Mouse (Mus musculus) embryonic facial prominence, embryonic 11.5 days (tissue): ENCODE measurements at regions not wholly inside any gene's neighbourhood (a gene's known extent, or its start where the extent isn't known, plus 50 kb on each side); places are given as distances from the start of the nearest gene placed in this dataset.
A peak's percentile ranks its signal among the peaks of the same experiment; 100 is the strongest.

Experiments
- ATAC-seq: fragments of 200-750 bp; cut with Nextera tagmentation; replicated peaks from 2 replicates; pipeline ENCODE4 v1.8.0; 2017; ENCODE audit warnings: low read depth; ENCODE audit not compliant: insufficient number of reproducible peaks, low FRiP score, low TSS enrichment
- DNase-seq: peaks from one replicate; pipeline ENCODE4 v3.0.0-alpha.2; 2015; ENCODE audit warnings: low spot score
- H3K27ac ChIP-seq: fragments of 300-500 bp; sonication (generic); replicated peaks from 2 replicates; pipeline ENCODE4 v1.5.1; 2014; ENCODE audit warnings: mild to moderate bottlenecking, low read depth, low read length, control low read depth
- H3K27me3 ChIP-seq: fragments of 300-500 bp; sonication (generic); 2 replicates; pipeline ENCODE4 v1.6.1; 2014; ENCODE audit warnings: mild to moderate bottlenecking, low read length, moderate library complexity, mixed read lengths; ENCODE audit not compliant: control insufficient read depth, insufficient read depth
- H3K36me3 ChIP-seq: fragments of 300-500 bp; sonication (generic); replicated peaks from 2 replicates; pipeline ENCODE4 v1.6.1; 2014; ENCODE audit warnings: low read depth, mild to moderate bottlenecking, low read length, moderate library complexity, mixed read lengths; ENCODE audit not compliant: control insufficient read depth, insufficient read depth
- H3K4me1 ChIP-seq: fragments of 300-500 bp; sonication (generic); 2 replicates; pipeline ENCODE4 v1.6.1; 2014; ENCODE audit warnings: low read length, mixed read lengths; ENCODE audit not compliant: control insufficient read depth, insufficient read depth
- H3K4me2 ChIP-seq: fragments of 300-500 bp; sonication (generic); 2 replicates; pipeline ENCODE4 v1.6.1; 2014; ENCODE audit warnings: low read depth, mild to moderate bottlenecking, control low read depth, low read length, moderate library complexity
- H3K4me3 ChIP-seq: fragments of 300-500 bp; sonication (generic); 2 replicates; pipeline ENCODE4 v1.5.1; 2014; ENCODE audit warnings: low read depth, low read length, control low read depth
- H3K9ac ChIP-seq: fragments of 300-500 bp; sonication (generic); replicated peaks from 2 replicates; pipeline ENCODE4 v1.6.1; 2014; ENCODE audit warnings: mild to moderate bottlenecking, control low read depth, low read length
- H3K9me3 ChIP-seq: fragments of 300-500 bp; sonication (generic); replicated peaks from 2 replicates; pipeline ENCODE4 v1.6.1; 2016; ENCODE audit warnings: mild to moderate bottlenecking, low read length, inconsistent platforms, mixed read lengths; ENCODE audit not compliant: control insufficient read depth
- WGBS: fragments of 180-500 bp; shearing (Covaris S2); extraction: QIAGEN DNeasy Blood & Tissue Kit; methylation state at CpG from one replicate; pipeline ENCODE4 v1.1.7; 2014; 5-methylcytosine and 5-hydroxymethylcytosine counted together

DNA sequence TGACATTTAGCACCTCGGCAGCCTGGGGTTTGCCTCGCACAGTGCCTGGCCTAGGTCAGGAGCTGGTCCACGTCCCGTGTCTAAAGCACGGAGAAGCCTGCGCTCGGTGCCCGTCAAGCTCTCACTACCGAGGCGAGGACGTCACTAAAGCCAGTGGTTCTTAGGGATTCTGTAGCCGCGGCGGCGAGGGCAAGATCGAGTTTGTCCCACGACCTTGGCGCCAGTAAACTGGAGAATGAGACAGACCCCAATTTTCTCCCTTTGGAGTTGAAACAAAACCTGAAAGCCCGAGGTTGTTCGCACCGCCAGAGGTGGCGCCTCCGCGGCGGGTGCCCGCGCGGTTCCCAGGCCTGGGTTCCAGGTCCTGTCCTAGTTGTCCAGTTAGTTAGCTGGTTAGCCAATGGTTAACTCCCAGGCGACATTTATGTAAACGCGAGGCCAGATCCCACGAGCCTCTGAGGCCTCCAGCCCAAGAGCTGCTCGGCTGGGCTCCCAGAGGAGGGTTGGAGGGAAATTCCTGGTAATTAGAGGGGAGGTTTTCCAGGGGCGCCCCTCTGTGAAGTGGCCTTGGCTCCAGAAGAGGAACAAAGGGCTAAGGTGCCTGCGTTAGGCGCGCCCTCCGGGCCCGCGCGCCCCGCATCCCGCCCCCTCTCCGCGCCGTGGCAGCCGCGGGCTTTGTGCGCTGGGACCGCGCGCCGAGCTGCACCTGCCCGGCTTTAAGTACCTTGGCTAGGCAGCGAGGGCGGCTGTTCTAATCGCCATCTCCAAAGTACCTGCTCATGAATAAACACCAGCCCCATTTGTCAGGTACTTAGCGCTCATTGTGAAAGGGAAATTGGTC, 74.0 kb downstream of the Rhcg start:
- H3K9ac ChIP-seq = no peak overlapping the region; the same call in 1 of the 2 replicates

DNA sequence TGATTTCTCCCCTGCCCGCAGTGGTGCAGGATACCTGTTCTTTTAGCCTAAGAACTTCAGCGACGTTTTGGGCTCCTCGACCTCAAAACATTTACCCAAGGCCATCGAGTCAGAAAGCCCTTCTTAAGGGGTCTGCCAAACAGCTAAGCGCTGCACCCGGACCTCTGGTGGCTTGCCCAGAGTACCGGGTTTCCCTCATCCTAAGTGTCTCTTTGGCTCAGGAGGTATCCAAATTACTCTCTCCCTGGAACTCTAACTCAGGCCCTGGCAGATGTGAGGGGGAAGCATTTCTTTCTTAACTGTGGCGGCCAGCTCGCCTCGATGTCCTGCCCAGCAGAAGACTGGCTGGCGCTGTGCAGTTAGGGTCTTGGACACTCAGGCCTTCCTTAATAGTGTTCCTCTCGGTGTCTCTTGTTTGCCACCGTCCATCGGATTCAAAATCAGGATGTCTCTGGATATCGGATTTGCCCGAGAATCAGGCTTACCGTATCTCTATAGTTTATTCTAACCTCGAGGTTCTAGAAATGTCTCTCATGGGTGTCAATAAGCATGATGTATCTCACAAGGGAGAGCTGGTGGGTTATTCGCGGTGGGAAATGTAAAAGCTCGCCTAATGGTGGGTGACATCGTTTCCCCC, 75.0 kb downstream of the Rhcg start:
- no peaks in the 10 kb centered on the region for H3K36me3 ChIP-seq
- 1% methylated on average over 23 of the region's 23 CpGs for WGBS
- H3K27me3 ChIP-seq = peaks cover 82% of the 10 kb centered on the region
- no peak overlapping the region for H3K4me2 ChIP-seq
- no peaks in the 10 kb centered on the region for H3K9me3 ChIP-seq
- H3K27ac ChIP-seq = no peak overlapping the region
- ATAC-seq (no peak), DNase-seq (no peak)
- no peaks in the 10 kb centered on the region for H3K4me1 ChIP-seq
- no peak overlapping the region for H3K9ac ChIP-seq
- no peak overlapping the region for H3K4me3 ChIP-seq

More for the DNA sequence above, 74.0 kb downstream of the Rhcg start:
- ATAC-seq (0 out of 2 replicates have a peak, but pooled peaks have one; percentile 30), DNase-seq (peak; percentile 24)
- Histone ChIP-seq H3K36me3 (no peaks in the 10 kb centered on the region), H3K4me1 (no peaks in the 10 kb centered on the region), H3K27ac (no peak overlapping the region), H3K27me3 (peaks cover 81% of the 10 kb centered on the region), H3K4me2 (no peak overlapping the region), H3K4me3 (no peak overlapping the region), H3K9me3 (no peaks in the 10 kb centered on the region)
- under 1% methylated on average over 58 of the region's 58 CpGs for whole genome bisulfite sequencing

- no peaks in the 10 kb centered on the region for H3K36me3 ChIP-seq
- H3K4me2 ChIP-seq = no peak overlapping the region
- H3K9me3 ChIP-seq = no peaks in the 10 kb centered on the region
- peaks cover 9% of the 10 kb centered on the region for H3K4me1 ChIP-seq
- ATAC-seq = no peak
- no peak overlapping the region for H3K4me3 ChIP-seq
- H3K9ac ChIP-seq = no peak overlapping the region
- no peak overlapping the region for H3K27ac ChIP-seq
- H3K27me3 ChIP-seq = peaks cover 82% of the 10 kb centered on the region
- WGBS = 21% methylated on average over 2 of the region's 2 CpGs
- no peak for DNase-seq
Observed at GRCm38 (mm10) chr7:79540246-79540645, 74.1 kb upstream of the Polg start.

DNA sequence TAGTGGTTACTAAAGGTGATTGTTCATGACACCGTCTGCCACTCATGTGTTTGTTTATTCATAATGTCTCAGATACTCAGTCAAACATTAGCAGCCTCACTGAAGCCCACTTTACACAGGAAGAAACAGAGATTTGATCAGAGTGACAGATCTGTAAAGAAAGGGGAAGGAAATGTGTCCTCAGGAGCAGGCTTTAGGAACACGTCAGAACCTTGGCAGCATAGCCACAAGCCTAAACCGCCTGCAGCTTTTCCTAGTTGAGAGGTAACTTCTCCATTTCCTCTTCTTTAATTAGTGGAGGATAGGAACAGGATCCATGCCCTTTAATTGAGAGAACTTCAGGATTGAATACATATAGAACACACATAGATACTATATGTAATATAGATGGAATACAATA, 73.3 kb upstream of the Polg start:
- no peaks in the 10 kb centered on the region for H3K36me3 ChIP-seq
- no peak for DNase-seq
- H3K4me3 ChIP-seq = no peak overlapping the region
- H3K27ac ChIP-seq = no peak overlapping the region
- H3K4me1 ChIP-seq = peaks cover 9% of the 10 kb centered on the region
- H3K4me2 ChIP-seq = no peak overlapping the region
- no peaks in the 10 kb centered on the region for H3K9me3 ChIP-seq
- no peak overlapping the region for H3K9ac ChIP-seq
- 8% methylated on average over 3 of the region's 3 CpGs for WGBS
- no peak for ATAC-seq
- H3K27me3 ChIP-seq = peaks cover 82% of the 10 kb centered on the region

DNA sequence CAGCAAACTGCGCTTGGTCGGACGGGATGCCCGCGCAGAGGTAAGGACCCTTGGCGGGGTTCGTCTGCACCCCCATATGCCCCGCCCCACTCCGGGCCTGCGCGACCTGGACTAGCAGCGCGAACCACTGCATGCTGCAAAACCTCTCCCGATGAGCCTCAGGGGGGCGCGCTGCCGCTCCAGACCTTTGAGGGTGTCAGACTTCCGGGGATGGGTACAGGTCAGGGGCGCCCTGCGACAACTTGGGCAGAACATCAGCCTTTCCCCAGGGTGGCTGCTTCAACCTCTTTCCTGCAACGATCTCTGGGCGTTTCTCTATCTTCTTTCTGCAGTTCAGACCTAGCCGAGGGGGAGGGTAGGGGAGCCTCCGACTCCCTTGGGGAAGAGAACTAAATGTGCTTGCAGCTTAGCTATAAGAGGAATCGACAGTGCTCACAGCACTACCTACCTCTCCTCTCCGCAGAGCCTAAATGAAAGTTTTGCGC, 70.0 kb upstream of the Polg start:
- DNase-seq (peak; percentile 33), ATAC-seq (peak; percentile 74)
- peaks cover 91% of the 10 kb centered on the region for H3K27me3 ChIP-seq
- H3K4me1 ChIP-seq = peaks cover 9% of the 10 kb centered on the region
- peak overlapping the region; percentile 30 for H3K4me3 ChIP-seq
- 1% methylated on average over 27 of the region's 27 CpGs for WGBS
- 0 out of 2 replicates have a peak overlapping the region, but pooled peaks have one; percentile 41 for H3K27ac ChIP-seq
- H3K4me2 ChIP-seq = peak overlapping the region; percentile 60
- no peaks in the 10 kb centered on the region for H3K36me3 ChIP-seq
- H3K9me3 ChIP-seq = no peaks in the 10 kb centered on the region
- H3K9ac ChIP-seq = 0 out of 2 replicates have a peak overlapping the region, but pooled peaks have one; percentile 13

- H3K27me3 ChIP-seq = peaks cover 90% of the 10 kb centered on the region
- no peaks in the 10 kb centered on the region for H3K36me3 ChIP-seq
Observed at GRCm38 (mm10) chr7:79535251-79536111, 69.3 kb upstream of the Polg start.

GRCm38 (mm10) chr7:79534819-79535218, 68.7 kb upstream of the Polg start:
- DNase-seq (no peak), ATAC-seq (peak; percentile 11; the same call in 1 of the 2 replicates)
- H3K4me2 ChIP-seq = no peak overlapping the region
- WGBS = 4% methylated on average over 7 of the region's 7 CpGs
- no peak overlapping the region for H3K27ac ChIP-seq
- no peaks in the 10 kb centered on the region for H3K9me3 ChIP-seq
- H3K27me3 ChIP-seq = peaks cover 91% of the 10 kb centered on the region
- no peak overlapping the region for H3K4me3 ChIP-seq
- peaks cover 9% of the 10 kb centered on the region for H3K4me1 ChIP-seq
- H3K9ac ChIP-seq = no peak overlapping the region
- H3K36me3 ChIP-seq = no peaks in the 10 kb centered on the region

More at GRCm38 (mm10) chr7:79535251-79536111, 69.3 kb upstream of the Polg start:
- peak overlapping the region; percentile 13; the same call in 1 of the 2 replicates for H3K9ac ChIP-seq
- WGBS = under 1% methylated on average over 58 of the region's 66 CpGs
- no peaks in the 10 kb centered on the region for H3K9me3 ChIP-seq
- peaks cover 9% of the 10 kb centered on the region for H3K4me1 ChIP-seq
- DNase-seq (peak; percentile 51), ATAC-seq (peak; percentile 67)
- H3K4me2 ChIP-seq = peak overlapping the region; percentile 60
- 0 out of 2 replicates have a peak overlapping the region, but pooled peaks have one; percentile 41 for H3K27ac ChIP-seq
- peak overlapping the region; percentile 30 for H3K4me3 ChIP-seq
